Mouse (Mus musculus) heart, embryonic 10.5 days (tissue): ENCODE data around the gene Pik3ap1. TPM values are rescaled to one million over a fixed set of nuclear protein-coding genes. Genes with fewer than 3 reads are reported as not detected.

Experiments
- DNase-seq: peaks from one replicate; pipeline ENCODE4 v3.0.0-alpha.2; 2017; ENCODE audit warnings: low spot score
- H3K27ac ChIP-seq: fragments of 300-500 bp; sonication (generic); 2 replicates; pipeline ENCODE4 v1.5.1; 2016; ENCODE audit warnings: mild to moderate bottlenecking
- H3K27me3 ChIP-seq: fragments of 300-500 bp; sonication (generic); 2 replicates; pipeline ENCODE4 v1.6.1; 2016; ENCODE audit warnings: mild to moderate bottlenecking; ENCODE audit not compliant: poor library complexity, insufficient read depth, severe bottlenecking
- H3K36me3 ChIP-seq: fragments of 300-500 bp; sonication (generic); 2 replicates; pipeline ENCODE4 v1.6.1; 2016; ENCODE audit warnings: mild to moderate bottlenecking, moderate library complexity
- H3K4me1 ChIP-seq: fragments of 300-500 bp; sonication (generic); 2 replicates; pipeline ENCODE4 v1.6.1; 2016; ENCODE audit warnings: mild to moderate bottlenecking
- H3K4me3 ChIP-seq: fragments of 300-500 bp; sonication (generic); 2 replicates; pipeline ENCODE4 v1.5.1; 2016; ENCODE audit warnings: mild to moderate bottlenecking, moderate library complexity
- H3K9me3 ChIP-seq: fragments of 300-500 bp; sonication (generic); 2 replicates; pipeline ENCODE4 v1.6.1; 2016; ENCODE audit warnings: mild to moderate bottlenecking, moderate library complexity
- WGBS: fragments of 180-500 bp; shearing (Covaris S2); methylation state at CpG from one replicate; pipeline ENCODE4 v1.1.7; 2016; 5-methylcytosine and 5-hydroxymethylcytosine counted together
- polyA plus RNA-seq: library from polyadenylated mRNA; unstranded; fragments of >200 nt; fragmentation: Nextera tagmentation; extraction: Ambion mirVana; gene quantifications from 2 replicates; pipeline ENCODE4 v1.2.1, GENCODE M21; 2016

Pik3ap1 gene
- polyA plus RNA-seq, 1 experiment from 2014 or later: 1.1 TPM

DNA sequence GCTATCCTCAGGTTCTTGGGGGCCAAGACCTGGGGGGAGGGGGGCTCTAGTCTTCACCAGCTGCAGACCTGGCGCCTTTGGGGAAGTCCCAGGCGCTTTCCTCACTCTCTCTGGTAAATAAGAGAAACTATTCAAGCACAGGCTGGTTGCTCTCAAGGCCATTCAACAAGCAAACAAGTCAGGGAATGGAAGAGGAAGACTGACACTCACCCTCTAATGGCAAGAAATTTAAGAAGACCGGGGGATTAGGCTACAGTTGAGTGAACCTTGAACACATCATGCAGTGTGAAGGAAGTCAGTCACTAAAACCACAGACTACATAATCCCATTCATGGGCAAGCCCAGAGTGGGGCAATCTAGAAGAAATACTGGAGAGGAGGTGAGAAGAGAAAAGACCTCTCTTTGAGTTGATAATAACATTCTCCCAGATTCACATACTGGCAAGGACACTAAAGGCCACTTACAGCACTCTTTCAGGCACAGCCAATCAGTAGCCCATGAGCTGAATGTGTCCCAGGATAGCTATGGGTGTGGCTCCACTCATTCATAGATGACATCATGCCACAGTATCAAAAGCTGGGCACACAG lies 2.4 kb downstream of the Pik3ap1 start:
- DNase-seq: no peak
- Histone ChIP-seq H3K9me3 (no peaks in the 10 kb centered on the region), H3K4me1 (peaks cover 11% of the 10 kb centered on the region), H3K27me3 (peaks cover 31% of the 10 kb centered on the region), H3K4me3 (no peak overlapping the region), H3K36me3 (no peaks in the 10 kb centered on the region), H3K27ac (no peak overlapping the region)
- 74% methylated on average over 3 of the region's 3 CpGs for WGBS

DNA sequence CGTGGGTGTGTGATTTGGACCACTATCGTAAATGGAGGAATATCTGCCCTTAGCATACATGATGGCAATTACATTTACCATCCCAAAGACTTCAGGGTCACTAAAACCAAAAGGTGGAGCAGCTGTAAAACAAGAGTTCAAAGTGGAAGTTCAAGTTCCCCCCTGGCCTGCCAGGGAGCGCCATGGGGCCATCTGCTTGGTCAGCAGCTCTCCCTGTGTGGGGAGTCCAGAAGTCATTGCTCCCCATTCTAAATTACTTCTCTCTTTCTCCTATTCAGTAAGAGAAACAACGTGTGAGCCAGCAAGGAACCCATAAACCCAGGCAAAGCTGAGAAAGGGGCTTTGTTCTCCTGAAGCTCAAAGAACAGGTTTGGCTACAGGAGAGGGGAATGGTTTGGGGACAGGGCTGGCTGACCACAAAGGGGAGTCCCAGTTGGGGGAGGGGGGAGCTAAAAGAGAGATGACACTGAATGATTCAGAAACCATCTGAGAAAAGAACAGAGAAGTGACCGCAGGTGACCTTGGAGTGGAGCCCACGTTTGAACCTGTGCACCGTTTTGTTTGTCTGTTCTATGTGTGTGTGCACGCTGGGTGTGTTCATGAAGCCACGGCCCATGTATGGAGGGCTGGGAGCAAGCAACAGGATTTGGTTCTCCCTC lies 3.2 kb downstream of the Pik3ap1 start:
- no peak overlapping the region for H3K4me3 ChIP-seq
- no peaks in the 10 kb centered on the region for H3K36me3 ChIP-seq
- no peaks in the 10 kb centered on the region for H3K9me3 ChIP-seq
- peaks cover 11% of the 10 kb centered on the region for H3K4me1 ChIP-seq
- WGBS: 72% methylated on average over 9 of the region's 9 CpGs
- DNase-seq: no peak
- no peak overlapping the region for H3K27ac ChIP-seq
- H3K27me3 ChIP-seq: peaks cover 29% of the 10 kb centered on the region

DNA sequence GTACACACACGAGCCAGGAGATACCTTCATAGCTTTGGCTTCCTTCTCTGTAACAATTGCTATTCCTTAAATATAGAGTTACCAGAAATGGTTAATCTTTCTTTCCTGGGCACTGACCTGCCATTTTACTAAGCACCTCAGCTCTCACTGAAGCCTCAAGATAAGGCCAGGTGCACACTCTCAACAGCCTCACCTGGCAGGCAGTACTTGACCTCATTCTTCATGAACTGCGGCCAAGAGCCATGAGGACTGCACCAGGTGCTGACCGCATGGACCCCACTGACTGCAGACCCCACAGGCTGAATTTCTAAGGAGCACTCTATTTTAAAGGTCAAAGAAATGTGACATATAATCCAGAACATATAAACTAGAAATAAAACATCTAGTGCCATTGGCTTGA lies 5.7 kb downstream of the Pik3ap1 start:
- no peak for DNase-seq
- H3K4me1 ChIP-seq: no peaks in the 10 kb centered on the region
- H3K36me3 ChIP-seq: no peaks in the 10 kb centered on the region
- H3K4me3 ChIP-seq: no peak overlapping the region
- H3K9me3 ChIP-seq: no peaks in the 10 kb centered on the region
- H3K27me3 ChIP-seq: peaks cover 19% of the 10 kb centered on the region
- 87% methylated on average over 3 of the region's 3 CpGs for WGBS
- no peak overlapping the region for H3K27ac ChIP-seq

DNA sequence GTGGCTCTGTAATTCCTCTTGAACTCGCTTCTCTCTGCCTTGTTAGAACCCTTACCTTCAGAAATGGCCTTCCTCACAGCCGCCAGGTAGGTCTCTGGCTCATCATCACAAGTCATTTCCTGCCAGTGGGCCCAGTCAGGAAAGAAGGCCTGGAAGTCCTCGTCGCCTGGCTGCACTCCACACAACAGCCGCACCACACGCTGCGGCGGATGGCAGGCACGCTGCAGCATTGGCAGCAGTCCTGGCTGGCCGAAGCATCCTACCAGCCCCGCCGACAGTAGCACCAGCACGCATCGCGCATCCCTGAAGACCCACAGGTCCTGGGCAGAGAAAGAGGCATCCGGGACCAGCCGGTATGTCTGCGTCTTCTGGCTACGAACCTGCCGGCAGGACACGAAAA lies 9.1 kb downstream of the Pik3ap1 start:
- Histone ChIP-seq H3K36me3 (no peaks in the 10 kb centered on the region), H3K9me3 (no peaks in the 10 kb centered on the region), H3K27me3 (peaks cover 5% of the 10 kb centered on the region; the same call in 1 of the 2 replicates), H3K4me3 (no peak overlapping the region), H3K4me1 (no peaks in the 10 kb centered on the region), H3K27ac (no peak overlapping the region)
- DNase-seq: no peak
- whole genome bisulfite sequencing: 68% methylated on average over 21 of the region's 21 CpGs

DNA sequence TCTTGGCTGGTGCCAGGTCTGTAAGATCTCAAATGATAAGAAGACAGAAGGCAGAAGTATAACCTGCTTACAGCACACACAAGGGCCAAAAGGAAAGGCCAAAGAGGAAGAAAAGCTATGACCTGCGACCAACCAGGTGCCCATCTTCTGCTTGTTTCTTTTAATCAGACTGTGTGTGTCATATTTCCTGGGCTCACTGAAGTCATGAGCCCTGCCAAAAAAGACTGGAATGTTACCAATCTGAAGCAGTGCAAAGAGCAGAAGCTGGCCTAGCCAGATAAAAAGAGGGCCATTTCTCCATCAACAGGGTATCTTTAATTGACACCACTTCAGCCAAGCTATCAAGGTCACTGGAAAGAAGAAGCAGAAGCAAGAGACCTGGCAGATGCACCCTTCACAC lies 9.8 kb downstream of the Pik3ap1 start:
- H3K4me1 ChIP-seq: no peaks in the 10 kb centered on the region
- WGBS: 81% methylated on average over 1 of the region's 1 CpGs
- H3K27me3 ChIP-seq: peaks cover 5% of the 10 kb centered on the region; the same call in 1 of the 2 replicates
- no peak overlapping the region for H3K4me3 ChIP-seq
- H3K36me3 ChIP-seq: no peaks in the 10 kb centered on the region
- H3K9me3 ChIP-seq: no peaks in the 10 kb centered on the region
- no peak overlapping the region for H3K27ac ChIP-seq
- no peak for DNase-seq

DNA sequence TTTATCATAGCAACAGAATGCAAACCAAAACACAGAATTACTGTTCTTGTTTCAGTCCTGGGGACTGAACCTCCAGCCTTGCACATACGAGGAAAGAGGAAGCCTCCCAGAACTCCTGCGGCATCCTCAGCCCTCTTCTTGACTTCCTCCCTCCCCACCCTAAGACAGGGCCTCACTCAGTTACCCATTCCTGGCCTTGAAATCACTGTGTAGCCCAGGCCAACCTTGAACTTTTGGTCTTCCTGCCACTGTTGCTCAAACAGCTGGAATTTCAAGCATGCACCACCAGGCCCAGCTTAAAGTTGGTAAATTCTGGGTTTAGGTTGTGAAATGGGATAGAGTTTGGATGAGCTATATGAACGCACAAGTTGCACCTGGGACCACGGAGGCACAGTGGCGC lies 10.2 kb downstream of the Pik3ap1 start:
- DNase-seq: no peak
- 85% methylated on average over 5 of the region's 5 CpGs for WGBS
- no peaks in the 10 kb centered on the region for H3K4me1 ChIP-seq
- H3K9me3 ChIP-seq: no peaks in the 10 kb centered on the region
- no peaks in the 10 kb centered on the region for H3K36me3 ChIP-seq
- H3K4me3 ChIP-seq: no peak overlapping the region
- no peak overlapping the region for H3K27ac ChIP-seq
- H3K27me3 ChIP-seq: peaks cover 5% of the 10 kb centered on the region; the same call in 1 of the 2 replicates

DNA sequence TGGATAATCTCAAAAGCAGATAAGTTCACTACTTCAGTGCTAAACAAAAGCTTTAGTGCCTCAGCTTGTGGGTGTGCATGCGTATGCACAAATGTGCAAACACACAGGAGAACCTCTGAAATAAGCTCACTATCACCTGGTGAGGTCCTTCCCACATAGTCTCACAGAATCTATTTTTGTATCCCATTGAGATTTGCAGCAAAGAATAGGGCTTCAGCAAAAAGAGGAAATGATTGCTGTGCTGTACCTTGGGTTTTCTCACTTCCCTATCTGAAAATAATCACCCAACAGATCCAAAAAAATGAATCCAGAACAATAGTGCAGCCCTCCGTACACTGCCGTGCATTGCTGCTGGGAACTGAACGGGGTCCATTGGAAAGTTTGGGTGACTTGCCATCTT lies 12.6 kb downstream of the Pik3ap1 start:
- Histone ChIP-seq H3K27me3 (peaks cover 5% of the 10 kb centered on the region; the same call in 1 of the 2 replicates), H3K27ac (no peak overlapping the region), H3K36me3 (no peaks in the 10 kb centered on the region), H3K4me1 (no peaks in the 10 kb centered on the region; the same call in 1 of the 2 replicates), H3K9me3 (no peaks in the 10 kb centered on the region), H3K4me3 (no peak overlapping the region)
- 83% methylated on average over 4 of the region's 4 CpGs for WGBS
- DNase-seq: no peak

DNA sequence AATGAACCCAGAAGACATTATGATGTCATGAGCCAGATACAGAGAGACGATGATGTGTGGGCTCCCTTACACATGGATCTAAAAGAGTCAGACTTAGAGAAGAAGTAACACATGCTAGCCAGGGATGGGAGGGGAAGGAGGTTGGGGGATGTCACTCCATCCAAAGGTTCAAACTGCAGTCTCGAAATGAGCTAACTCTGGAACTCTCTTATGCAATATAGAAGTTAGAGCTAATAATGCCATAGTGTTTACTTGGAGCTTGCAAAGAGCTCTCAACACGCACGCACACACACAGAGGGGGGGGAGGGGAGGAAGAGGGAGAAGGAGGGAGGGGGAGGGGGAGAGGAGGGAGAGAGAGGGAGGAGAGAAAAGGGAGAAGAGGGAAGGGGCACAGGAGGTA lies 13.5 kb downstream of the Pik3ap1 start:
- peaks cover 5% of the 10 kb centered on the region; the same call in 1 of the 2 replicates for H3K27me3 ChIP-seq
- WGBS: 77% methylated on average over 4 of the region's 4 CpGs
- peaks cover 4% of the 10 kb centered on the region; the same call in 1 of the 2 replicates for H3K4me1 ChIP-seq
- H3K36me3 ChIP-seq: no peaks in the 10 kb centered on the region
- H3K27ac ChIP-seq: no peak overlapping the region
- H3K9me3 ChIP-seq: no peaks in the 10 kb centered on the region
- DNase-seq: no peak
- H3K4me3 ChIP-seq: no peak overlapping the region

DNA sequence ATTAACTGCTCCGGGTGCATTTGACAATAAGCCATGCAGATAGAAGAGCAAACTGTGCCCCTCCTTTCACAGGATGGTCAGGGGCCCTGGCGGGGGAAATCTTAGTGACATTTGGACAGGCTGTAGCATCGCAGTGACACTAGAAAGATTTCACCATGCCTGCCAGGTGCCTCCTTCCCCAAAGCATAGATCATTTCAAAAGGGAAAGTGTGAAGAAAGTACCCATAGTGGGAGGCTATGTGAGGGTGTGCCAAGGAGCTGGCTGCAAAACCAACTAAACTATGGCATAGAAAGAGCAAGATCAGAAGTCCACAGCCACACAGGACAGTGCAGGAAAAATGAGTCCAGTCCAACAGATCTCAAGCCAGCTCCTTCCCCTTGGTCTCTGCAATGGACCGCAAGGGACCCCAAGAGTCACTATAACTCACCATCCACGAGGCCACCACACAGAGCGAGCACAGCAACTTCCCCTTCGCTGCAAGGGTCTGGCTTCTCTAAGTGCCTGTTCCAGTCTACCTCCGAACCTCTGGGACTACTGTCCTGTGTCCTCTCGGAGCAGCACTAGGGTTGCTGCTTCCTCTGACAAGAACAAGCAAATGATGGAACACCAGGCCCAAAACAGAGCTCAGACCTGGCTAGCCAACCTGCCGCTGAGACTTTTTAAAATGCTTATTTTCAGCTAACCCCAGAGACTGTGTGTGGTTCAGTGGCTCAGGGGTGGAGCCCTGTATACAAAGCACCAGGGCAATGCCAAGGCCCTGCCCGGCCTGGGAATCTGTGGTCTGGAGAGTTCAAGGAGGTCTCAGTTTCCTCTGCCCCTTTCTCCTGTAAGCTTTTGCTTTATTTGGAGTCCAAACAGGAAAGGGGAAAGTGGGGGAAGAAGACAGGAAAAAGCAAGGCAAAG lies 15.1 kb downstream of the Pik3ap1 start:
- H3K9me3 ChIP-seq: no peaks in the 10 kb centered on the region
- H3K36me3 ChIP-seq: no peaks in the 10 kb centered on the region
- H3K27ac ChIP-seq: no peak overlapping the region
- peaks cover 4% of the 10 kb centered on the region; the same call in 1 of the 2 replicates for H3K4me1 ChIP-seq
- 71% methylated on average over 11 of the region's 11 CpGs for WGBS
- no peak overlapping the region for H3K4me3 ChIP-seq
- DNase-seq: no peak
- no peaks in the 10 kb centered on the region for H3K27me3 ChIP-seq

DNA sequence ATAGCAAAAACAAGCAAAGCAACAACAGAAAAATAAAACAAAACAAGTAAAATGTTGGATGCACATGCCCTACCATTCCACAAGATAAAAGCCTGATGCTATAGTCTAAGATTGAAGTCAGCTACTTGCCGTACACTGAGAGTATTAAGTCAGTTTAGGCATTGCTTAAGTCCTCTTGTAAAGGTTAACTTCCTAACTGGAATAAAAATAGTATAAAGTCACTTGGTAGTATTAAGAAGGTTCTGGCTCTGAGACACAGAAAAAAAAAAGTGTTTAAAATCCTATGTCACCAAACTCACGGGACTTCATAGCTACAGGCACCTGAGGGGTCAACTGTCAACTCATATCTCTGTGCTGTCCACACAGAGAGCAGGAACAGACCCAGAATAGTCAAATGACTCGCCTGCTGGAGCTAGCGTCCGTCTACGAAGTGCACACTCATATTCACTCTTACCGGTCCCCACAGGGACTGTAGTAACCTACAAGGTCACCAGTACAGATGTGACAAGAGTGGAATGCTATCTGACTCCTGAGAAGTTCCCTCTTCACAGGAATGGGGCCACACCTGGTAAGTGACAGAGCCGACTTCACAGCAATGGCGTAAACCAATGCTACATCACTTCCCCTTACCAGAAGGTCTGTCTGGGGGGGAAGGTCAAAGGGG lies 17.9 kb downstream of the Pik3ap1 start:
- Histone ChIP-seq H3K4me1 (peaks cover 4% of the 10 kb centered on the region; the same call in 1 of the 2 replicates), H3K9me3 (no peaks in the 10 kb centered on the region), H3K27me3 (no peaks in the 10 kb centered on the region), H3K36me3 (no peaks in the 10 kb centered on the region), H3K27ac (no peak overlapping the region), H3K4me3 (no peak overlapping the region)
- WGBS: 42% methylated on average over 9 of the region's 9 CpGs
- DNase-seq: no peak

DNA sequence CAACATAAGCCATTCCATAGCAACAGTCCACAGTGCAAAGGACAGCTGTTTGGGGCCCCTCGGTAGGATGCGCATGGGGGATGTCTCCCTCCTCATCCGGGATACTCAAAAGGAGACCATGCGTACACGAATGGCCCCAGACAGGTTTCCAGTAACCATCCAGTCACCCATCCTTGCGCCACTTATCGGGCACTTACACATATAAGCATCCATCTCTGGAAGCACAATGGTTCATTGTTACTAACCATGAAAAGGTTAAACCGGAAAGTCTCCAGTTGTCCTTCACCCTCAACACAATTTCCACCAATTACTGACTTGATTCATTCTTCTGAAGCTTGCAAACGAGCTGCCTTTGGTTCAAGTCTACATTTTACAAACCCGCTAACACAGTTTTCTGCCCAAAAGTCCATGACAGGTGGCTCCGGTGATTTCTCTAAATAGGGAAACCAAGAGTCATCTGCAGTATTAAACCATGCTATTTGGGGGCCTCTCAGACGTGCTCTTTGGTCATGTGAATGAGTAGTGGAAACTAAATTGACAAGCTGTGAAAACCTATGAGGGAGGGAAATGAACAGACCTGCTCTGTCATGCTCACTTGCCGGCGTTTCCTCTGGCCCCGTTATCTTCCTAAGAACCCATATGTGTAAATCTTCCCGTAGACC lies 18.6 kb downstream of the Pik3ap1 start:
- no peaks in the 10 kb centered on the region for H3K9me3 ChIP-seq
- no peaks in the 10 kb centered on the region for H3K36me3 ChIP-seq
- no peak overlapping the region for H3K4me3 ChIP-seq
- DNase-seq: no peak
- no peak overlapping the region for H3K27ac ChIP-seq
- WGBS: 80% methylated on average over 16 of the region's 16 CpGs
- peaks cover 4% of the 10 kb centered on the region; the same call in 1 of the 2 replicates for H3K4me1 ChIP-seq
- no peaks in the 10 kb centered on the region for H3K27me3 ChIP-seq

DNA sequence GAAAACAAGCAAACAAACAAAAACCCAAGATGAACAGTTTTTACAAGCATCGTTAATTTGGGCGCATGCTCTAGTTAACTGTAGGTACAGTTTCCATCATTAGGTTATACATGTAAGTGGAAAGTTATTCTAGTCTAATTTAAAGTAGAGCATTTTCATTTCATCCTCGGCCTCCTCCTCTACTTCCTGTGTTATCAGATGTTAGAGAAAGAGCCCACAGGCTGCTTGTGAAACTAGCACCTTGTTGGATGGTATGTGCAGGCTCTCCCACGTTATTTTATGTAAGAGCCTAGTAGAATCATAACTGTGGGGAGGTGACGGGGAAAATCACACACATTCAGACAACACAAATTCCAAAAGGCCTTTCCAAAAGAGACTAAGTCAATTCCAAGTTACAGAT lies 19.3 kb downstream of the Pik3ap1 start:
- no peaks in the 10 kb centered on the region for H3K36me3 ChIP-seq
- H3K27ac ChIP-seq: no peak overlapping the region
- no peaks in the 10 kb centered on the region for H3K27me3 ChIP-seq
- 84% methylated on average over 5 of the region's 5 CpGs for WGBS
- H3K4me3 ChIP-seq: no peak overlapping the region
- H3K4me1 ChIP-seq: peaks cover 4% of the 10 kb centered on the region; the same call in 1 of the 2 replicates
- DNase-seq: no peak
- no peaks in the 10 kb centered on the region for H3K9me3 ChIP-seq
